Mouse (Mus musculus) kidney, postnatal 36 days (tissue): ENCODE results near the gene Amdhd2.
A peak's percentile ranks its signal among the peaks of the same experiment; 100 is the strongest.

ENCODE experiments used
- DNase-seq, 2 experiments: peaks; one replicate each; pipeline ENCODE4 v3.0.0; 2021 to 2022; ENCODE audit warnings: mixed read lengths in 2 of 2

Amdhd2 gene

DNA sequence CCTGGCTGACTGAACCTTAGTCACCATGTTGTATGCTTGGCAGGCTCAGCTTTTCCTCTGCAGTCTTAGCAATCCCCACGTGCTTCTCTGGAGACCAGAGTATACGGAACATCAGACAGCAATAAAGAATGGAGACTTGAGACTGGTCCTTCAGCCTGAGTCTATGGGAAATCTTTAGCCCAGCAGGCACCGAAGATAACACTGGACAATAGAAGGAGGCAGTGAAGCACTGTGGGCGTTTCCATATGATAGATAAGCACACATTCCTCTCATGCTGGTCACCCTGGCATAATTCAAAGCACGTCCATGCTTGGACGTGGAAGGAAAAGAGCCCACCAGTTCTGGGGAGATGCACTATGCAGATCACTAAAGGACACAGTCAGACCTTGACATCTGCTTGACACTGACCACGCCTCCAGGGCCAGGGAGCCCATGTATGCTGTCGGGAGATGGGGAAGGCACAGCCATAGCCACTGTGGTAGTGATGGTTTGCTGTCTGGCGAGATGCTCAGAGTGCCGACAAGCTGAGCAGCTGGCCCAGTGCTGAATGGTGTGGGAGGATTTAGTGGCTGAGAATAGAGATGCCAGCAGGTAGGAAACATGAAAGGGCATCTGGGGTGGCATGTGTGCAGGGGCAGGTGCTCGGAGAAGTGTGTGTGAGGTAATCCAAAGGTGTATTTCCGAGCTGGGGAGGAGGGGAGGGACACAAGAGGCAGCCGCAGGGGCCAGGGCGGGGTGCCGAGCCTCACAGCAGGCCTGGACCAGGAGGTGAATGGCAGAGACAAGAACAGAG, 33.7 kb upstream of the Amdhd2 start:
- no peak for DNase-seq

DNA sequence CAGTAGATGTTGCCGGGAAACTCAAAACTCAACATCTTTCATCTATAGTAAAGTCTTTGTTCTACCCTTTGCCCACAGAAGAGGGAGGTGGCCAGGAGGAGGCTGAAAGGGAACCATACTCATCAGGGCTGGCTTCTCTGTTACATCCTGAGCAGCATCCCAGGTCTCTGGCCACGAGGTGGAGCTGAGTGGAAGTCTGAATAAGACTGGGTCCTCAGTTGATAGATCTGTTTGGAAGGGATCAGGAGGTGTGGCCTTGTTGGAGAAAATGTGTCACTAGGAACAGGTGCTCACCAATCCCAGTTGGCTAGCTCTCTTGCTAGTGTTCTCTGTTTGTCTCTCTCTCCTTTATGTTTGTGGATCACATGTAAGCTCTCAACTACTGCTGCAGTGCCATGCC, 31.8 kb upstream of the Amdhd2 start:
- DNase-seq, result no peak

DNA sequence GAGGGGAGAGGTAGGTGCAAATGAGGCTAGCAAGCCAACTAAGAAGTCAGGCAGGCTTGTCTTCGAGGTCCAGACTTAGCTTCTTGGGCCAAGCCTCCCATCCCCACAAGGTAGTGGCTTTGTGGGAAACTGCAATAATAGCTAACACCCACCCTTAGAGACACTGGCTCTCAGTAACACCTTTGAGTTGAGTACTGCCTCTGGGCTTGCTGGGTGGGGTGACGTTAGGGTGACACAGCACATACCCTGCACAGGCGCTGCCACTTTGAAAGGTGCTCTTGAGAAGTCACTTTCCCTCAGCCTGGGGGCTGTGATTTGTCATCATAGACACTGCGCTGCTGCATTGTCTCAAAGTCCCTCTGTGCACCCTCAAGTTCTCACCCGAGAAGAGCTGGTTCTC, 30.2 kb upstream of the Amdhd2 start:
- no peak for DNase-seq

DNA sequence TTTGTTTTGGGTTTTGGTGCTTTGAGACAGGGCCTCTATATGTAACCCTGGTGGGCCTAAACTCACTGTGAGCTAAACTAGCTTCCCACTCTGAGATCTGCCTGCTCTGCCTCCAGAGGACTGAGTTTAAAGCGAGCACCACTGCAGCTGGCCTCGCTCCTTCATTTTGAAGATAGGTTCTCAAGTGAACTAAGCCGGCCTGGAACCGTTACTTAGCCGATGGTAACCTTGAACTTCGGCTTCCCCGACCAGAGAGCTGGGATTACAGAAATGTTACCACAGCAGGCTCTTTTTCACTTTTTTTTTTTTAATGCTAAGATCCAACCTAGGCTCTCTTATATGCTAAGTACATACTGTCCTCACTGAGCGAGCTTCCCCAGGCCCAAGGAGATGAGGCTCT, 29.7 kb upstream of the Amdhd2 start:
- DNase-seq, result no peak

DNA sequence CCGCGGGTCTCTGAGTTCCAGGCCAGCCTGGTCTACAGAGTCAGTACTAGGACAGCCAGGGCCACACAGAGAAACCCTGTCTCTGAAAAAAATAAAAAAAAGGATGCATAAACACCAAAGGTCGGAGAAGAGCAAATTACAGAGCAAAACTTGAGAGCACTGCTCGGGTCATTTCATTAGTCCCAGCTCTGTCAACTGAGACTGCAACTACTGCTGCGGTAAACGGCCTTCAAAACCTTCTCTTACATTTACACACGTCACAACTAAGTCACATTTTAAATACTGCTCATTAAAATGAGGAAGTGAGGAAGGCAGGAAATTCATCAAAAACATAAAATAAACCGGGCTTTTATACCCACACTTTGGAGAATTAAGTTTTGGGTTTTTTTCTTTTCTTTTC, 29.3 kb upstream of the Amdhd2 start:
- DNase-seq, result no peak

DNA sequence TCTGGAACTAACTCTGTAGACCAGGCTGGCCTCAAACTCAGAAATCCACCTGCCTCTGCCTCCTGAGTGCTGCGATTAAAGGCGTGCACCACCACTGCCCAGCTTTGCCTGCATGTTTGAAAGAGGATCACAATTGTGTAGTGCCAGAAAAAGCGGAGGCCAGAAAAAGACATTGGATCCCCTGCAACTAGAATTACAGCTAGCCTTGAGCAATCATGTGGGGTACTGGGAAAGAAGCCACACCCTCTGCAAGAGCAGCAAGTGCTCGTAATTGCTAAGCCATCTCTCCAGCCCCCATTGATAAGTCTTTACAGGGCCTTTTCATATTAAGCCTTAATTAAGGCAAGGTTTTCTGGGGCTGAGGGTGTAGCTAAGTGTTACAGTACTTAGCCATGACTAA, 27.9 kb upstream of the Amdhd2 start:
- DNase-seq, result no peak

DNA sequence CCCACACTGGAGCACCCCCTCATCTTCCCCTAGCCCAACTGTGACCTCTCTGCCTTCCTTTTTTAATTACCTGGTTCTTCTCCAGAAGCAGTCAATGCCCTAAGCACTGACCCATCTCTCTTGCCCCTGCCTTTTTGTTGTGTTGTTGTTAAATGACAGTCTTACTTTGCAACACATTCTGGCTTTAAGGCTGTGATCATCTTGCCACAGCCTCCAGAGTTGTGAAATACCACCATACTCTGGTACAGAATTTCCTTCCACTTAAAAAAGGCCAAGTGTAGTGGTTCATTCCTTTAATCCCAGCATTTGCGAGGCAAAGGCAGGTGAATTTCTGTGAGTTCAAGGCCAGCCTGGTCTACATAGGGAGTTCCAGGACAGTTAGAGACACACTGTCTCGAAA, 27.4 kb upstream of the Amdhd2 start:
- no peak for DNase-seq

DNA sequence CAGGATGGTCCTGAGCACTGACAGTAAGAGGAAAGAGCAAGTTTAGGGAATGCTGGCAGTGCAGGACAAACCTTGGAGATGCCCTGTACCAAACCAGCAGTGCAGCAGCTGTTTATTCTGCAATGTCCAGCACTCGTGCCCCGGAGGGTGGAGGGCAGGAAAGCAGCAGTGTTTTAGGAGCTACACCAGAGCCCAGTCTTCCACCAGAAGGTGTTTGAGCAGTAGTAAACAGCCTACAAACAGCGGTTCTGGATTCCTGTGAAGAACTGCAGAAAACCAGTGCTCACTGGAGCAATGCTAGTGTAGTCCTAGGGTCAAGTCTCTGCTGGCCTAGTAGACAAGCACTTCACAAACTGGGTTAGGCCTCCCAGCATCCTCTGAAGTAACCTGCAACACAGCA, 10.7 kb upstream of the Amdhd2 start:
- no peak for DNase-seq

DNA sequence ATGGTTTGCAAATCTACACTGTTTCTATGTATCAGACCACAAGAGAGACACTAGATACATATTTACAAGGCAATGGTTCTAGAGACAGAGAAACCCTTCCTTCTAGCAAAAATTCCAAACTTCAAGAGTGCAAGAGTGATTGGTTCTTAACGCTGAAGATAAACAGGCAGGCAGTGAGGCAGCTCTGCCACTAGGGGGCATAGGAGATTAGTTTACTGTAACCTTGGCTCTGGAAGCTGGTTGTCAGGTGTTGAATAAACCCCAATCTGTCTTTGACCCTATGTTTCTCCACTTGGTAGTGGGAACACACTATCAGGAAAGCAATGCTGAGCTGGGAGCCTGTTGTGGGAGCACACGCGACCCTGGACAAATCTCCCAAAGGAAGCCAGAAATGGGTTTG, 9.9 kb upstream of the Amdhd2 start:
- peak; percentile 75 to 85 for DNase-seq

DNA sequence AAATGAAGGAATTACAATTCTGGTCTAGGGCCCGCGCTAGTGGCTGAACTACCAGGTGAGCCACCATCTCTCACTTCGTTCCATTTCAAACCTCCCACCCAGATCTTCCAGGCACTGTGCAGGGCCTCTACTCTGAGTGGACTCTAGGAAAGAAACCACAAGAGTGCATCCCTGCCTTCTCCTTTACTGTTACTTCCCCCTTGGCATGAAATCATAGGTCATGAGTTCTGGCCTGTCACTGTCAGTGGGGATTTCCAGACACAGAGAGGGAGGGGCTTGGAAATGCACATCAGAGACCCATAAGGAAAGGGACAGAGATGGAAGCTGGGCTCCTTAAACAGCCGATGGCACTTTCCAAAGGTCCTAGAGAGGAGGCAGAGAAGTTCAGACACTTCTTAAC, 8.2 kb upstream of the Amdhd2 start:
- no peak for DNase-seq

DNA sequence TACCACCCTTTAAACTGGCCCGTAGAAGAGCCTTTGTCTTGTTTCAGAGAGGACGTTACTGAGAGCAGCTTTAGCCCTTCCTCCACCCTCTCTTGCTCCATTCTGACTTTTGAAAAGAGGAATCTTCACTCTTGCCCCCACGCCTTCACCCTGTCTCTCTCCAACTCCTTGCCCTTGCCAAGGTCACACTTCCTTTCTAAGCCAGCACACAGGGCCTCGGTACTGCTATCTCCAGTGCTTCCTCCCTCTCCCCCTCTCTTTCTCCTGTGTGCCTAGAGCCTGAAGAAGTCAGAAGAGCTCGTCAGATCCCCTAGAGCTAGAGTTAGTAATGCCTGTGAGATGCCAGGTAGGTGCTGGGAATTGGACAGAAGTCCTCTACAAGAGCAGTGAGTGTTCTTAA, 7.2 kb upstream of the Amdhd2 start:
- DNase-seq, result no peak

DNA sequence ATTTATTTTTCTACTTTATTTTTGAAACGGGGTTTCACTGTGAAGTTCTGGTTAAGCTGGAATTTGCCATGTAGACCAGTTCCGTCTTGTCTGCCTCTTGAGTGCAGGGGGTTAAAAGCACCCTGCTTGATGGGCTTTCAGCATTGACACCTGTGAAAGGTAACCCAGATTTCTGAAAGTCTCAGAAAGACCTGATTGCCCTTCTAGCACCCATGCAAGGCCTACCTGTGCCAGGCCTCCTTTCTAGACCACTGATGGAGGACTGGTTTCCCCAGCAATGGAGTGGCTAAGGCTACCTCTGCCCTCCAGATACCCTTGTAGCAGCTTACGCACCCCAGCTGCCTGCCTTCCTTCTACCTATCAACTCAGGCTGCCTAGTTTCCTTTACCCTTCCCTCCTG, 6.6 kb upstream of the Amdhd2 start:
- DNase-seq, result no peak

DNA sequence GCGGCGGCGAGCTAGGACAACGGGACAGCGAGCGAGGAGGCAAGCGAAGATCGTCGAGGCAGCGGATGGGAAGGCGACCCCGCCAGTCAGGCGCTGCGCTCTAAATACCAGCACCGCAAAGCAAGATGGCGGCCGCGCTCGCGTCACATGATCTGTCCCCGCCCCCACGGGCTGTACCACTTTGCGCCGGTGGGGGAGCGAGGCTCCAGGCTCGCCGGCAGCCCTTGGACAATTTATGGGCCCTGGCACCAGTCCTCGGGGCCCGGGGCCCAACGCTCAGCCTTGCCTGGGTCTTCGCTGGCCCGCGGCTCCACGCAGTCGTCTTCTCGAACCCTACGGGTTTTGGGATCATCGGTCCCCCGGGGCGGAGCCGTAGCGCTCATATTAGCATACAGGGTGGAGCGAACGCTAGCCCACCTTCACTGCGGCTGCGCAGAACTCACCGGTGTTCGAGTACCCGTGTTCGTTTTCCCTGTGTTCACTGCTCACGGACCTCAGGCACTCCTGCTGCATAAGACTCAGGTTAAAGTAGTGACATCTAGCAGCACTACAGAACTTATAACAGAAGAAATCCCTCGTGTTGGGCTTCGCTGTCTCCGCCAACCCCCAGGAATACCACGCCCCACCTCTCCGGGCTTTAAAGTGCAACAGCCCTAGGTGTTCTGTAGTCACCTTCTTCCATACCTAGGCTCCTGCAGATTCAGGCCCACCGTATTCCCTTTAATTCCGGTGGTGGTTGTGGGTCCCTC, 5.9 kb upstream of the Amdhd2 start, which contains the start of gene Atp6v0c:
Gene Atp6v0c, minus strand, starts transcription at position 386 of the 749 bp plus-strand sequence.
- peak; percentile 96 to 98 for DNase-seq

DNA sequence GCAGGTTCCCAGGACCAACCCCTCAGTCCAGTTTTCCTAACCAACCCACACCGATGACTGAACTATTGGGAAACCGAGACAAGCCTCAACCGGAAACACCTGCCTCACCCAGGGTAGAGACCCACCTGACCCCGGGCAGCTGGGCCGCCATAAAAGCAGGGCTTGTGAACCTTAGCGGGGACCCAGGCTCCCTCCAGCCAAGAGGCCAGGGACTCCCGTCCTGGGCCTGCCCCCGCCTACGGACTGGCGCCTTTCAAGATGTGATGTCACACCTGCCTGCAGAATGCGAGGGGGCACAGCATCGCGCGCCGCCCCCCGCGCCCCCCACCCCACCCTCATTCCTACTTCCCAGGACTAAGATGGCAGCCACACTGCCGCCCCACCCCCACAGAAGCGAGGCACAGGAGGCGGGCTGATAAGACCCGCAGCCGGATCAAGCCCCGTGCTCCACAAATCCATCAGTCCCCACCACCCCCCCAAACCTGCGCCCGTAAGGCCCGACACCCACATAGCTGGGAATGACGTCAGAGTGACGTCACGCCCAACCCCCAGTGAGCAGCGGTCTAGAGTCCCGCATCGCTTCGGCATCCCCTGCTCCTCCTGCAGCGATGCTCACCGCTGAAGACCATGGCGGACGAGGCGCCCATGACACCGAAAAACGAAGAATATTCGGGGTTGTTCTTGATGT, 5.2 kb upstream of the Amdhd2 start:
- peak in 1 of 2 experiments; percentile 76 for DNase-seq

DNA sequence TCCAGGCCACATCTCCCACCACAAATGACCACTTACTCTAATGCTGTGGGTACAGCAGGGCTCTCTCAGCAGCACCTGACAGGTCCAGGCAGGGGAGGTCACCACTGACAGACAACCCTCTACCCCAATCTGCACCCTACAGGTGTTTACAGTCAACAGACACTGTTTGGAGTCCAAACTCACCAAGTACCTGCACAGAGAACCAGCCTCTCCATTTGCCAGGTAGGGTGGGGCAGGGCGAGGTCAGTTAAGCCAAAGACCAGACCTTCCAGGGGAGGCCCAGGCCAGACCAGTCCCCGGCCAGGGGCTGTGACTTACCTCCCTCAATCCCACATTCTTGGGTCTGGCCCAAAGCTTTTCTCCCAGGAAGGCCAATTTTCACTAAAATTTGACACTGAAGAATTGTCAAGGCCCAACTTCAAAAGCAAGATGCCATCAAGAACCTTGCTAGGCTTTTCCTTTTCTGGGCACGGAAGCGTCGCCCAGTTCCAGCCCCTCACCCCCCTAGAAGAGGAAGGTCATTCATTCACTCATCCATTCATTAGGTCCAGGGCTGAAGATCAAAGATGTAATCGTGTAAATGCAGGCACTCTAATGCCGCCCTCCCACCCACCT, 4.4 kb upstream of the Amdhd2 start:
- peak in 1 of 2 experiments; percentile 36 for DNase-seq

DNA sequence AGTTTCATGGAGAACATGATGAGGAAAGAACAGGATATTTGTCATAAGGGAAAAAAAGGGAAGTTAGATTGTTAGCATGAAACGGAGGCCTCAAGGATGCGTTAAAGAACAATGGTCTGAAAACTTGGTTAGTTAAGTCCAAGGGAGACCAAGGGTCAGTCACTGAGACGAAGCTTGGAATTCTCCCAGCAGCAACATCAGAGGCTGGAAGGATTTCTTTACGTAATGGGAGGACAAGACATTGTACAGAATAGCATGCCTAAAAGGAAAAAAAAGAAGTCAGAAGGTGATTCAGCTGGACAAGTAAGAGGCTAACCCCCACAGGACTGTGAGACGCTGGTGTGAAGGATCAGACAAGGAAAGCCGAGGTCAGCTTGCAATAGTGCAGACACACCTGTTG, 3.6 kb upstream of the Amdhd2 start:
- peak in 1 of 2 experiments; percentile 54 for DNase-seq

DNA sequence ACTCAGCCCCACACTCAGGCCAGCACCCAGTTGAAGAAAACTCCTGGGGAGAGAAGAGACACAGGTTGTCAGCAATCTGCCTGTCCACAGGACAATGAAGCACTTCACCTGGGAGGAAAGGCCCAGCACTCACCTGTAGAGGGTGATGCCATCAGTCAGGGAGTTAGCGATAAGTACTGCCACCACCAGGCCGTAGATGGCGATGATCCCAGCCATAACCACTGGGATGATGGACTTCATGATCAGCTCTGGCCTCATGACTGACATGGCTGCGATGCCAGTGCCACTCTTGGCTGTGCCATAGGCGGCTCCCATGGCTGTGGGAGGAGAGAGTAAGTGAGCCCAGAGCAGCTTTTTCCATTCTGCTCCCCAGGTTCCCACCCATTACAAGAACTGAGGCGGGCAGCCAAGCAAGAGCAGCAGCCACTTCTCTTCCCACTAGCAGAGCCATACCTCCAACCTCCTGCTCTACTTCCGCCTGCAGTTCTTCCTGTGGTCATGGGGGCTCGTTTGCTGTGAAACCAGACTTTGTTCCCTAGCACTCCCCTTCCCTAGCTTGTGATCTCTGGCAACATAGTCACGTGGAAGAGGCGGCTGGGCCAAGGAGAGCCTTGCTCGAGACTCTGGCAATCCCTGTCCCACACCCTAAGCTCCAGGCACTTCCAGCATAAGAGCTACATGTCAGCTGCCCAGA, 1.1 kb upstream of the Amdhd2 start:
- peak; percentile 77 to 85 for DNase-seq

DNA sequence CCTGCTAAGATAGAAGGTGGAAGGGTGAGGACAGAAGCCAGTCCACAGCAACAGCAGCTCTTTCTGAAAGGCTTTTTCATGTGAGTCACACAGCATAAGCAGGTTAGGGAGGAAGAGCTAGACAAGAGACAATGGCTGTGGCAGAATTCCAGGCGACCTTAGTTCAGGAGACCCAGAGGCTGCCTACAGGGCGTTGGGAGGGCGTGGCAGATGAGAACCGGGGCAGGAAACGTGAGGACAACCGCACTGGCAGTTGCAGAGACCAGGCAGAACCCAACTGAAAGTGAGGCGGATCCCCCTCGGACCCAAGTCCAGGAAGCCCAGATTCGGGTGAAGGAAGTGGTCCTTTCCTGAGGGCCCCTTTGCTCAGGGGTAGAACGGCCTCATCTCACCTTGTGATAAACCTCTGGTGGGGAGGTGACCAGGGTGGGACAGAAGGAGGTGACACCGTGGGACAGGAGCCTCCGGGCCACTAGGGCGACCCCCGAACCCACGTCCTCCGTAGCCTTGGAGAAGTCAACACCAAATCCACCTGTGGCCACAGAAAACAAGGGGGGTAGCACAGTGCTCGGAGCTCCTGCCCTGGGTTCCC, 886 bp downstream of the Amdhd2 start:
- DNase-seq, result peak; percentile 93

DNA sequence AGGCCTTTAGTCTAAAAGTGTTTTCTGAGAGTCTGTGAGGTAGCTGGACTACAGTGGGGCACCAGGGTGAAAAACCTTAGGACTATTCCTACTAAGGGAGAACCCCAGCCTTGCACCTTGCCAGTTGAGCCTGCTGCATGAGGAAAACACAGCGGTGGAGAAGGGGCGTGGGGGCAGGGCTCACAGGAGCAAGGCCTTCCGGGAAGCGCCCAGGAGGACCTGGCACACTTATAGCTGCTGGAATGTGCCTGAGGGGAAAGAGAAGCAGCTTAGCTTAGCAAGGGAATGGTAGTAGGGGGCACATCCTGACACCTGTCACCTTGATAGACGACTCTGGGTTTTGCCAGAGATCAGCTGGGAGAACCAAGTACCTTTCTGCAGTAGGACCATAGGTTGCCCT, 2.1 kb downstream of the Amdhd2 start:
- DNase-seq, result peak in 1 of 2 experiments; percentile 50

DNA sequence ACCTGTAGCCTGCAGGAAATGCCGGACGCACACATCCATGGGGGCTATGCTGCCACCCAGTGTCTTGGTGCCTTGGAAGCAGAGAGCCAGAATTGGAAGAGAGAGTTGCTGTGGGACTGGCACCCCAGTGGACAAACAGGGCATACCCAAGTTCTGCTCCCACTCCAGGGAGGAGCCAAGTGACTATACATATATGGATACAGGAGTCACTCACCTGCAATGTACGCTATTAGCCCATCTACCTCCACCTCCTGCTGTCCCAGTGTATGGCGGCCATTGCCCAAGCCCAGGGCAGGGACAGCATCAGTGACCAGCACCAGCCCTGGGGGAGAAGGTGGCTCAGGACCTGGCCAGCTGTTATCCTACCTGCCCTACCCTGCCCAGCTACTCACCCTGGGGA, 6.0 kb downstream of the Amdhd2 start:
- DNase-seq, result no peak

DNA sequence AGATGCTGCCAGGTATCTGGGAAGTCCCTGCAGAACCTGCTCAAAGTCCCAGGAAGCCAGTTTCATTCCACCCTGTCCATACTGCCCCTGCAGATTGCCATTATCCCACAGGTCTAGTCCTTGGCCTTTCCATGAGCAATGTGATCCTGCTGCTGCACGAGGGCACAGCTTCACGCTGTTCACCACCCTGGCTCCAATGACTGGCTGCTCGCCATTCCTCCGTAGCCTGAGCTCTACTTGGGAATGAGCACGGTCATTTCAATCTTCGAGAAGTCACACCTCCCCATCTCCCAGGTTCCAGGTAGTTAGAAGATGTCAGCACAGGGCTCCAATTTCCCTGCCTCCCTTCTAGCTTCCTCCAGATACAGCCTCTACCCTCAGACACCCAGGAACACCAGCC, 6.4 kb downstream of the Amdhd2 start:
- no peak for DNase-seq

DNA sequence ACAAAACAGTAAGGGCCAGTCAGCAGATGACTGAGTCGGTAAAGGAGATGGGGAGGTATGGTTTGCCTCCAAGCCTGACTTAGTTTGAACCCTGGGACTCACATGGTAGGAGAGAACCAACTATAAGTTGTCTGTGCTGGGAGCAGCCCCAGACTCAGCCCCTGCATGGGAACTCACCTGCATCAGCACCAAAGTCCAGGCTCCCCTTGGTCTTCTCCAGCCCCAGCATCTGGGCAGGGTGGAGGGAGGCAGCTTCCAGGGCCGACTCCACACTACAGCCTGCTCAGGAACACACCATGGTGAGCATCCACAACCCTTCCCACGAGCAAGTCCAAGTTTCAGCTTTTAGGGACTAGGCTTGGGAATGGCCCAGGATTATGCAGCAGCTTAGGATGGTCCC, 7.2 kb downstream of the Amdhd2 start:
- DNase-seq, result no peak
